Mouse (Mus musculus): Measurements from ENCODE around the gene Cdc123. TPM values are rescaled to one million over a fixed set of nuclear protein-coding genes. Genes with fewer than 3 reads are reported as not detected.

Gene Cdc123
- total and polyA plus RNA-seq, 3 experiments: 48.2 to 86.8 (median 79.3) TPM

GRCm38 (mm10) chr2:5747545-5748043 is 97.4 kb downstream of the Cdc123 start:
- intact Hi-C loops (cut with DNase I): no loop called here
- H3K27me3 ChIP-seq (ENCODE audit: control insufficient read depth, insufficient read depth, low read length): no peaks in the 10 kb centered on the region
- no peak overlapping the region for H3K4me3 ChIP-seq
- DNase-seq: no peak
- H3K4me1 ChIP-seq (ENCODE audit: control insufficient read depth, insufficient read depth, low read length): no peaks in the 10 kb centered on the region
- no peaks in the 10 kb centered on the region for H3K79me2 ChIP-seq (replicated peaks; ENCODE audit: control insufficient read depth, insufficient read depth, low read length)
- no peaks in the 10 kb centered on the region for H3K36me3 ChIP-seq (ENCODE audit: control insufficient read depth, insufficient read depth, low read length)
- no peak overlapping the region for H3K9ac ChIP-seq (ENCODE audit: low read depth, low read length)
- TF ChIP-seq POLR2A (IDR thresholded peaks at IDR 0.05; ENCODE audit: insufficient read depth, low read depth, low read length) (no peak), EP300 (IDR thresholded peaks at IDR 0.05; ENCODE audit: insufficient read depth, low read depth, low read length) (no peak), CTCF (IDR thresholded peaks at IDR 0.05) (no peak)
- no peak overlapping the region for H3K27ac ChIP-seq
- WGBS: 76% methylated on average over 5 of the region's 5 CpGs

GRCm38 (mm10) chr2:5746529-5746928 is 98.4 kb downstream of the Cdc123 start:
- H3K79me2 ChIP-seq (replicated peaks; ENCODE audit: control insufficient read depth, insufficient read depth, low read length): no peaks in the 10 kb centered on the region
- 71% methylated on average over 12 of the region's 12 CpGs for WGBS
- no peak overlapping the region for H3K9ac ChIP-seq (ENCODE audit: low read depth, low read length)
- H3K27ac ChIP-seq: no peak overlapping the region
- H3K4me3 ChIP-seq: no peak overlapping the region
- no peaks in the 10 kb centered on the region for H3K27me3 ChIP-seq (ENCODE audit: control insufficient read depth, insufficient read depth, low read length)
- no peaks in the 10 kb centered on the region for H3K4me1 ChIP-seq (ENCODE audit: control insufficient read depth, insufficient read depth, low read length)
- TF ChIP-seq EP300 (IDR thresholded peaks at IDR 0.05; ENCODE audit: insufficient read depth, low read depth, low read length) (no peak), POLR2A (IDR thresholded peaks at IDR 0.05; ENCODE audit: insufficient read depth, low read depth, low read length) (no peak), CTCF (IDR thresholded peaks at IDR 0.05) (no peak)
- no peak for DNase-seq
- no peaks in the 10 kb centered on the region for H3K36me3 ChIP-seq (ENCODE audit: control insufficient read depth, insufficient read depth, low read length)
- intact Hi-C loops (cut with DNase I): no loop called here

Other genes starting within 250 kb of the Cdc123 start
- 1 to 10 TPM; 4.3 to 4.9 TPM for gene Camk1d, start 130.6 kb downstream of the Cdc123 start, total RNA-seq (2021)
- 2.5 and 3.3 TPM in 2 replicates for gene Camk1d, start 130.6 kb downstream of the Cdc123 start, polyA plus RNA-seq (2012; rRNA removed)
- gene Nudt5, start 145 bp downstream of the Cdc123 start, total RNA-seq (2021): 10 to 100 TPM; 12.4 to 12.8 TPM
- gene Nudt5, start 145 bp downstream of the Cdc123 start, polyA plus RNA-seq (2012; rRNA removed): 4.3 and 7.5 TPM in 2 replicates
- not detected for gene Gm13199, start 17.8 kb upstream of the Cdc123 start, total RNA-seq (2021)
- not detected in 2 replicates for gene Gm13199, start 17.8 kb upstream of the Cdc123 start, polyA plus RNA-seq (2012; rRNA removed)
- gene Sec61a2, start 50.3 kb upstream of the Cdc123 start, total RNA-seq (2021): 10 to 100 TPM; 12.1 to 12.7 TPM
- 18.4 and 39.4 TPM in 2 replicates for gene Sec61a2, start 50.3 kb upstream of the Cdc123 start, polyA plus RNA-seq (2012; rRNA removed)
- 1 to 10 TPM; 4.5 to 6.8 TPM for gene Dhtkd1, start 97.6 kb upstream of the Cdc123 start, total RNA-seq (2021)
- gene Dhtkd1, start 97.6 kb upstream of the Cdc123 start, polyA plus RNA-seq (2012; rRNA removed): 3.6 and 11.7 TPM in 2 replicates
- 10 to 100 TPM; 16.2 to 16.7 TPM for gene Upf2, start 106.3 kb upstream of the Cdc123 start, total RNA-seq (2021)
- 2.9 and 5.0 TPM in 2 replicates for gene Upf2, start 106.3 kb upstream of the Cdc123 start, polyA plus RNA-seq (2012; rRNA removed)